Mouse (Mus musculus) adrenal gland, postnatal 14 days (tissue): ENCODE measurements around the gene Cyb561d1. TPM values are rescaled to one million over a fixed set of nuclear protein-coding genes. Genes with fewer than 3 reads are reported as not detected.
"Not testable (repeated sequence)": the region's sequence is repeated elsewhere in the genome, so short reads cannot be mapped to it uniquely, and the experiment has no call there.

Experiments used
- DNase-seq: peaks from one replicate; pipeline ENCODE4 v3.0.0; 2021; ENCODE audit warnings: mixed read lengths
- long read RNA-seq, 2 experiments: library from polyadenylated mRNA; stranded (forward); transcript quantifications; one replicate each; pipeline ENCODE4 v2.0.0; 2021
- total RNA-seq: library from RNA; stranded (reverse); gene quantifications from 2 replicates; pipeline ENCODE4 v1.2.3, GENCODE M21; 2021

Cyb561d1 gene
- total RNA-seq, result 5.7 and 9.6 TPM in 2 replicates
- long read RNA-seq, experiment 1, full-length matches to known transcripts, result 2 of 3 reads
- long read RNA-seq, experiment 1, partial matches to known transcripts, result 0 of 3 reads
- long read RNA-seq, experiment 1, other reads (novel, unspliced or antisense), result 1 of 3 reads
- long read RNA-seq, experiment 2, partial matches to known transcripts, result 0 of 3 reads
- long read RNA-seq, experiment 2, other reads (novel, unspliced or antisense), result 1 of 3 reads

- peak; percentile 96 for DNase-seq
Observed at GRCm38 (mm10) chr3:108200329-108201323, at the start of gene Cyb561d1. TSS of gene Cyb561d1 (minus strand) at chr3:108201212.

GRCm38 (mm10) chr3:108246857-108247256 is 45.8 kb upstream of the Cyb561d1 start:
- no peak for DNase-seq

GRCm38 (mm10) chr3:108241243-108241839 is 40.3 kb upstream of the Cyb561d1 start:
- DNase-seq, result no peak

- DNase-seq, result not testable (repeated sequence)
Observed at GRCm38 (mm10) chr3:108237474-108238102, 36.6 kb upstream of the Cyb561d1 start.

- no peak for DNase-seq
Observed at GRCm38 (mm10) chr3:108231646-108232045, 30.6 kb upstream of the Cyb561d1 start.

- no peak for DNase-seq
Observed at GRCm38 (mm10) chr3:108227521-108227920, 26.5 kb upstream of the Cyb561d1 start.

DNA sequence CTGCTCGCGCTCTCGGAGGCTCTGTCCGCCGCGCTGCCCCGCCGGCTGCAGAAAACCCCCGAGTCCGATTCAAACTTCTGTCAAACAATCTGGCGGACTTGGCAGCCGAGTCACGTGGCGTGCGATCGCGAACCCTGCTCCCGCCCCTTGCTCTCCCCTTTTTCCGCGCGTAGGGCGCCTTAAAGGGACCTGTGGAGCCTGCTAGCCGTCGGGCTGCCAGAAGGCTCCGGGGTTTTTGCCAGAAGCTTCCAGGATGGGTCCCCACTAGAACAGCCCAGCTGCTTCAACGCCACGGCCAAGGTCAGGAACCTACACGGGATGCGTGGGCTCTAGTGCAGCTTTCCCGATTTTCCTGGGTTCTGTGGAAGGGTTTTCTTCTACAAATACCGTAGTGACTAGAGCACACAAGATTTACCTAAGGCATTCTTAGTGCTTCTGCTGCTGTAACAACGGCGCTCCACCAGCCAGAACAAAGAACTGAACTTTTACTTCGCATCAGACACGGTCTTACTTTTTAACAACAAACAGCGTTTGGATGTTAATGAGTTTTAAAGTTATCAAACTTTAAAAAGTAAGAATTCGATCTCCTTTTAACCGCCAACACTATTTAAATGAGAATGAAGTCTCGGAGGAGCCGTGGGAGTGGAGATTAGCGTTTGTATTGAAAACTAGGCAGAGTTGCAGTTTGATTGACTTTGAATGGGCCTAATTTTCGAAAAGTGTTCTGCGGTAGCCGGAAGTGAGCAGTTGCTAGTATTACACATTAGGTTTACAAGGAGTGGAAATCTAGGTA is 25.7 kb upstream of the Cyb561d1 start, which contains the start of gene Sypl2:
Sypl2 (minus strand) TSS at position 91 of the 793 bp plus-strand sequence.
- peak; percentile 76 for DNase-seq

DNA sequence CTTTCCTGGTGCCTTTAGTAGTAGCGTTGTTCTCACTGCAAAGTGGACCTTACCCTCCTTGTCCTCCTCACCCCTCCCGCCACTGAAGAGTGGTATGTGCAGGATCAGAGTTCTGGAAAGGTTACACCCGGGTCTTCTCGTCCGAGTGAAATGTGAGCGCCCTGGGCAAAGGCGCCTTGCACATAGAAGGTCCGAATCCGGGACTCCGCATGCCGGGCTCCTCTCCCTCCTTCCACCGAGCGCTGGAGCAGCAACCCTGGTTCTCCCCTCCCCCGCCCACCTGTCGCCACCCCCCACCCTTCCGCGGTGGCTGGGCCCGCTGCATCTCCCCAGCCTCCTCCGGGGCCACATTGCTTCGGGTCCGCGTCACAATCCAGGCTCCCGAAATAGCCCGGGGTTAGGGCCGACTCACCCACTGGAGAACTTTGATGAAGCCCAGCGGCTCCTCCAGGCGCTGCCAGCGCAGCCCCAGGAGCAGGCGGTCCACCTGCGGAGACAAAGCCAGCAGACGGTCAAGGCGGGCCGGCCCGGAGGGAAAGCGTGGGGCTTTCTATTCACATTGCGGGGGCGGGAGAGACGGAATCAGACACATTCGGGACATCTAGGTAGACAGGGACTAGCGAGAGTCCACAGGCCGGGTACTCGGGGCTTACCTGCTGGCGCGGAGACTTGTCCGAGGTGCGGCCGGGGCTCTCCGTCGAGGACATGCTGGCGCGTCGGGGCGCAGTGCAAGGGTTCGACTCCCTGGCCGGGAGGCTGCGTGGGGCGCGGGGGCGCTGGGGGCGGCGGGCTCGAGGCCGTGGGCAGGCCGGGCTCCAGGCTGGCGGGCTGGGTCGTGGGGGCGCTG is 24.9 kb upstream of the Cyb561d1 start:
- DNase-seq, result no peak

DNA sequence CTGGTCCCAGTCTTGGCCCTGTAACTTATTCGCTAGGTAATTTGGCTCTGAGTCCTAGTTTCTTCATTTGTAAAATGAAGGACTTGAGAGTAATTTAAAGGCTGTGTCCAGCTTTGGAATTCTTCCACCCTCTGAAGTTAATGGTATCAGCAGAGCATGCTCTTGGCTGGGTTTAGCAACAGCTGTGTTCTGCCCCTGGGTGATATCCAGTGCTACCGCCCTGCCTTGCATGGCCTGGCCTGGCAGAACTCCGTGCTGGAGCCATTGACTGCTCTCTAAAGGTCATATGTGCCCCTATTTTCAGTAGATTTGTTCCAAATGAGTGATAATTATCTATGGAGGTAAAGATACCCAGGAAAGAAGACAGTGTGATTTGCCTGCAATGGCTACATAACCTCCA is 19.6 kb upstream of the Cyb561d1 start:
- no peak for DNase-seq

DNA sequence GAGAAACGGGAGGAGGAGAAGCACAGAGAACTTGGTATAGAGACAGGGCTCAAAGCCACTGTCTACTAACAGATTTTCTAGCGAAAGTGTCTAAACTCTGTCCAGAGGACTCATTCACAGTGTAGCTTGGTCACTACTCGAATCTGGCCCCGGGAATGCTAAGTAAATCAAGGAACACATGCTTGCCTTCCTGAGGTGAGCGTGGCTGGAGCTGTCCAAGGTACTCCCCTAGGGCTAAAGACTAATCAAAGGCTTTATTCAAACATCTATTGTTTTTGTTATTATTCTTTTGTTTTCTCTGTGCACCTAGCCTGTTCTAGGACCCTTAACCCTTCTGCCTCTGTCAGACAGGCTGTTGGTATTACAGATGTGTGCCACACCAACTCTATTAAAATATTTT is 13.7 kb upstream of the Cyb561d1 start:
- DNase-seq, result peak; percentile 60

DNA sequence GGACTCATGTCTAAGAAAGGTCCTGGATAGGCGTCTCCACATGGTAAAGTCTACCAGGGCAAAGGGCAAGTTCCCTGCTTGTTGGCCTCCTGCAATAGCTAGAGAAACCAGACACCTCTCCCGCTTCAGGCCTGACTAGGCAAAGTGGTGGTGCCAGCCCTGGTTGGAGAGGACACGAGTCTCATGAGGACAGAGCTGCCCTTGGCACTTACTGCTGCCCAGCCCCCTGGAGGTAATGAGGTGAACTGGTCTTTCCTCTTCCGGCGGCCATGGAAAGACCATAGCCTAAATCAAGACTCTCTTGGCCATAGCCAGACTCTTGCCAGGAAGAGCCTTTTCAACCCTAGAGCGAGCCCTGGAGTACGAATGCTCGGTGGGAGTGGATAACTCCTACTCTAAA is 11.4 kb upstream of the Cyb561d1 start:
- DNase-seq, result peak; percentile 34

DNA sequence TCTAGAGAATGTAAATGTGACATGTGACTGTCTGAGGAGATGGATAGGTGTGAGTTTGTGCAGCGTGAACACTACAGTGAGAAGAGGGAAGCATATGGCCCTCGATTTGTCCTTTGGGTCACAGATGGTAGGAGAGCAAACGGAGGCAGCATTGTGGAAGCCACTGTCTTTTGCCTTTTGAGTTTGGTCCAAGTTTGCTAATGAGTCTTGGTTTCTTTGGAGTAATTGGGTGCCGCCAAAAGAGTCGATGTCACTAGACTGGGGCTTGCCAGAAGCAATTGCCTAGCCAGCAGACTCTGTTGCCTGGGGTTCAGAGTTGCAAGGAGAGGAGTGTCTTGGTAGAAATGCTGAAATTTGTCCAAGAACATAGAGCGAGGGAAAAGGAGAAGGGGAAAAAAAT is 10.8 kb upstream of the Cyb561d1 start:
- no peak for DNase-seq

DNA sequence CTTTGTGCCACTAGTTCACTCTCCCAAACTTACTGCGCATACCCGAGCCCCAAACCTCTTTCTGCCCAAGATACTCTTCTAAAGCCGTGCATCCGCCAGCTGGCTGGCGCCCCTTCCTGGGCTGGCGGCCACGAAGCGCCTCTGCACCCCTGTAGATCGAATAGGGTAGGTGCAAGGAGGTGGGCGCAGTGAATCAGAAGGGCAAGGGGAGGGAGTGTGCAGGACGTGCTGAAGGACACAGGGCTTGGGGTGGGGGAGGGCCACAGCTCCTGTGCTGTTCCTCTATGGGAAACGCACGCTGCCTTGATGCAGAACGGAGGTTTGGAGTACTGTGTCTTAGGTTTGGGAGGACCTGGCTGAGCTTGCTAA is 9.7 kb upstream of the Cyb561d1 start, which contains the start of gene Atxn7l2:
Atxn7l2 (minus strand) TSS at position 164 of the 369 bp plus-strand sequence.
- peak; percentile 76 for DNase-seq

- DNase-seq, result peak; percentile 96
Observed at GRCm38 (mm10) chr3:108209946-108210770, 9.1 kb upstream of the Cyb561d1 start.

DNA sequence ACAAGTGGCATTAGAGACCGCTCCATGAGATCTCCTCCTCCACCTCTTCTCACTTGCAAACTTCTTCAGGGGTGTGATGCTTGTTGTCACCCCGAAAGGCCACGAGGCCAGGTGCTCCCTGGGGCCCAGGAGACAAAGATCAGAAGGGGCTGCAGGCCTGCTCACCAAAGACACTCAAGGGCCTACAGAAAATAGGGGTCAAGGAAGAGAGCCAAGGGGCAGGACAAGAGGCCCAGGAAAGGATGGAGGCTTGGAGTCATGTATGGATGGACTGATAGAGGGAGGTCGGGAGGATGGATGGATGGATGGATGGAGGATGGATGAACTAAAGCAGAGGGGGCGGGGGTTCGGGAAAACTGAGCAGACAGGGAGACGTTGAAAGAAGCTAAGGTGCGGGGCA is 8.5 kb upstream of the Cyb561d1 start:
- no peak for DNase-seq

GRCm38 (mm10) chr3:108209001-108209400 is 8.0 kb upstream of the Cyb561d1 start:
- DNase-seq, result no peak

DNA sequence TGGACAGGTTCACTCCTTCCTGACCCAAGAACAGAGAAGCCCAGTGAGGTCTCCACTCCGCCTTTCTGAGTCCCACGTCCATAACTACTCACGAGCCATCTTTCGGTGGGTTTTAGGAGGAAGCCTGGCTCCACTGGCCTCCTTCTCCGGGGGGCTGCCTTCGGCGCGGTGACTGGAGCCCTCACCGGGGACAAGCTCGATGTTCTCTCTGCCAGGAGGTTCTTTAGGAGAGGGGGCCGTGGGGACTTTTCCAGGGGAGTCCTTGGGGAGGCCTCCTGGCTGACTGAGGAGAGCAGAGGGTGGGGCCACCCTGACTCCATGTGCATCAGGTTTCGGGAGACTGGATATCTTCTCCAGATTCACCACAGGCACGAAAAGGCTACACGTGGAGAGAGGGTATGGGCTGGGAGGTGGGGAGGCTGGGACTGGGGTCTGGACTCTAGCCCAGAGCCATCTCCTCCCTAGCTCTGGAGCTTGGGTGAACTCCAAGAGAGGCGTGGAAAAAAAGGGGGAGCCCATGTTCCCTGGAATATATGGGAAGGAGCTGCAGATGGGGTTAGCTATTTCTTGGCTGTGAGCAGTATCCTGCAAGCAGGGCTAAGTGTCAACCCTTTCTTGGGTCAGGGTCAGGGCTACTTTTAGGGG is 5.8 kb upstream of the Cyb561d1 start:
- DNase-seq, result no peak

DNA sequence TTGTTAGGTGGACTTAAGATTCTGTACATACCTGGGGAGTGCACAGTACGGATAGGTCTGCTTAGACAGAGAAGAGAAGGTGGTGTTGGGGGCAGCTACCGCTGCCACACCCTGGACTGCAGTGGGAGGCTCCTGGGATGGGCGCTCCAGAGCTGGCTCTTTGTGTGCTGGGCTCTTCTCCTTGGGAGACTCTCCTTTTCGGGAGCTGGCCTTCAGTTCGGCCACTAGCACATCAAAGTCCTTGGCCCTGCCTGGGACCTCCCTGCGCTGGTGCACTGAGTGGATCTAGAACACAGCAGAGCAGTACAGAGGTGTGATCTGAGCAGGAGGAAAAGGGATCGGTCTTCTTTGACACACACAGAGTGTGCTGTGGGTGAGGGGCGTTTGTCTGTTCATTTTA is 4.6 kb upstream of the Cyb561d1 start:
- no peak for DNase-seq

GRCm38 (mm10) chr3:108204470-108204869 is 3.5 kb upstream of the Cyb561d1 start:
- DNase-seq, result no peak
